Mouse (Mus musculus) heart, postnatal 14 days (tissue): ENCODE data around the gene Rest. TPM values are rescaled to one million over a fixed set of nuclear protein-coding genes. Genes with fewer than 3 reads are reported as not detected.

Experiments used
- DNase-seq, 2 experiments: peaks; one replicate each; pipeline ENCODE4 v3.0.0; 2021 to 2022
- intact Hi-C: fragments of 180-260 bp; cut with DNase I; formaldehyde crosslinking; loops from one replicate; pipeline ENCODE4 v1.15.1; 2025
- microRNA-seq, 2 experiments: library from miRNA; unstranded; fragments of <30 nt; microRNA quantifications; one replicate each; pipeline ENCODE4 v1.2.0; 2021 to 2022
- total RNA-seq, 2 experiments: library from RNA; stranded (reverse); gene quantifications; 2 replicates each; pipeline ENCODE4 v1.2.3; 2021

Rest gene
- total RNA-seq, 2 experiments from 2014 or later, result 17.4 to 18.1 TPM

GRCm38 (mm10) chr5:77301296-77301903 is 36.1 kb downstream of the Rest start:
- intact Hi-C loops, result no loop called here
- no peak for DNase-seq

GRCm38 (mm10) chr5:77307821-77308553 is 42.7 kb downstream of the Rest start:
- intact Hi-C loops, result no loop called here

GRCm38 (mm10) chr5:77309051-77309906 is 44.0 kb downstream of the Rest start:
- intact Hi-C loops, result no loop called here
- peak; percentile 5 to 45 for DNase-seq

More at GRCm38 (mm10) chr5:77307821-77308553, 42.7 kb downstream of the Rest start:
- DNase-seq, result no peak

- intact Hi-C loops, result loop anchor here (5.0 kb wide), 1 partner anchor 97 kb away; the partner anchor contains the start of gene Igfbp7
- peak; percentile 99 for DNase-seq
Observed at GRCm38 (mm10) chr5:77309924-77310772, 44.9 kb downstream of the Rest start, which contains the start of the genes Noa1 and Polr2b. Noa1 (minus strand) TSS chr5:77310084. Polr2b (plus strand) TSS chr5:77310147.

- intact Hi-C loops, result loop anchor here (5.0 kb wide), 1 partner anchor 93 kb away; the partner anchor contains the start of gene Igfbp7
- DNase-seq, result no peak
Observed at GRCm38 (mm10) chr5:77314206-77314605, 48.9 kb downstream of the Rest start.

GRCm38 (mm10) chr5:77314986-77315385 is 49.7 kb downstream of the Rest start:
- no peak for DNase-seq
- intact Hi-C loops, result loop anchor here (5.0 kb wide), 1 partner anchor 92 kb away; the partner anchor contains the start of gene Igfbp7

GRCm38 (mm10) chr5:77324936-77325335 is 59.6 kb downstream of the Rest start:
- no peak for DNase-seq
- intact Hi-C loops, result no loop called here

GRCm38 (mm10) chr5:77330154-77330553 is 64.9 kb downstream of the Rest start:
- no peak for DNase-seq
- intact Hi-C loops, result no loop called here

Small RNA genes lying within 50 kb of the gene (microRNA-seq; reads per million reads assigned to microRNA genes)
- 0 reads per million in 2 experiments for gene Mir5098

Other genes starting within 250 kb of the Rest start
- not detected for gene Thegl, start 249.5 kb upstream of the Rest start, total RNA-seq
- 100 to 1,000 TPM; 496 to 513 TPM for gene Hopx, start 150.4 kb upstream of the Rest start, total RNA-seq
- gene Spink2, start 54.0 kb upstream of the Rest start, total RNA-seq, result under 1 TPM in 1 of 2 experiments, not detected in 1; 0.37 TPM
- 10 to 100 TPM; 18.0 to 21.0 TPM for gene Noa1, start 44.6 kb downstream of the Rest start, total RNA-seq
- 10 to 100 TPM; 31.5 to 31.8 TPM for gene Polr2b, start 44.7 kb downstream of the Rest start, total RNA-seq
- 100 to 1,000 TPM; 437 to 440 TPM for gene Igfbp7, start 142.6 kb downstream of the Rest start, total RNA-seq